Mouse (Mus musculus): ENCODE results near the gene Rhoa.
"Not testable (repeated sequence)": the region's sequence is repeated elsewhere in the genome, so short reads cannot be mapped to it uniquely, and the experiment has no call there.

The Rhoa gene

GRCm38 (mm10) chr9:108305629-108306520, at the start of gene Rhoa, which contains the start of gene Tcta:
TSS of gene Rhoa (plus strand) at chr9:108306129.
TSS of gene Tcta (minus strand) at chr9:108306160.
- peak; percentile 100 for DNase-seq

- no peak for DNase-seq
Measured at GRCm38 (mm10) chr9:108260526-108260925, 45.4 kb upstream of the Rhoa start.

GRCm38 (mm10) chr9:108261865-108262264, 44.1 kb upstream of the Rhoa start:
- DNase-seq: no peak

GRCm38 (mm10) chr9:108262494-108263049, 43.4 kb upstream of the Rhoa start:
- peak; percentile 60 to 71 for DNase-seq

GRCm38 (mm10) chr9:108263131-108263681, 42.7 kb upstream of the Rhoa start:
- DNase-seq: peak in 1 of 2 experiments; percentile 74

GRCm38 (mm10) chr9:108263690-108264190, 42.2 kb upstream of the Rhoa start, which contains the start of gene Dag1:
TSS of gene Dag1 (minus strand) at chr9:108263958.
- DNase-seq: peak; percentile 98 to 100

- DNase-seq: peak; percentile 57 to 67
Measured at GRCm38 (mm10) chr9:108264191-108264921, 41.6 kb upstream of the Rhoa start.

- no peak for DNase-seq
Measured at GRCm38 (mm10) chr9:108266261-108266935, 39.5 kb upstream of the Rhoa start.

- DNase-seq: peak in 1 of 2 experiments; percentile 62
Measured at GRCm38 (mm10) chr9:108267691-108268090, 38.2 kb upstream of the Rhoa start.

GRCm38 (mm10) chr9:108268701-108269100, 37.2 kb upstream of the Rhoa start:
- DNase-seq: not testable (repeated sequence)

GRCm38 (mm10) chr9:108271941-108272340, 34.0 kb upstream of the Rhoa start:
- DNase-seq: no peak

GRCm38 (mm10) chr9:108272691-108273090, 33.2 kb upstream of the Rhoa start:
- DNase-seq: no peak

GRCm38 (mm10) chr9:108273485-108273884, 32.4 kb upstream of the Rhoa start:
- DNase-seq: peak in 1 of 2 experiments; percentile 63

GRCm38 (mm10) chr9:108274476-108275330, 31.2 kb upstream of the Rhoa start:
- DNase-seq: no peak

- peak; percentile 90 to 91 for DNase-seq
Measured at GRCm38 (mm10) chr9:108275331-108275659, 30.6 kb upstream of the Rhoa start.

- peak; percentile 41 to 64 for DNase-seq
Measured at GRCm38 (mm10) chr9:108278697-108279450, 27.1 kb upstream of the Rhoa start.

- peak; percentile 73 to 83 for DNase-seq
Measured at GRCm38 (mm10) chr9:108280071-108280828, 25.7 kb upstream of the Rhoa start.

- peak; percentile 67 to 80 for DNase-seq
Measured at GRCm38 (mm10) chr9:108284410-108284809, 21.5 kb upstream of the Rhoa start.

- not testable (repeated sequence) for DNase-seq
Measured at GRCm38 (mm10) chr9:108287526-108288238, 18.2 kb upstream of the Rhoa start.
